Mouse (Mus musculus) MEL (cell line): ENCODE results near the gene Maco1. TPM values are rescaled to one million over a fixed set of nuclear protein-coding genes. Genes with fewer than 3 reads are reported as not detected.
A peak's percentile ranks its signal among the peaks of the same experiment; 100 is the strongest.

Source experiments
- DNase-seq: peaks from one replicate; pipeline ENCODE4 v3.0.0; 2011; ENCODE audit warnings: low read depth, low spot score
- H3K27ac ChIP-seq: 2 replicates; pipeline ENCODE4 v1.5.1; 2012; ENCODE audit warnings: low read depth, mild to moderate bottlenecking, control low read depth, low read length, moderate library complexity; ENCODE audit not compliant: control insufficient read depth
- H3K27me3 ChIP-seq, 2 experiments: fragments of 150-350 bp in 1 of 2; sonication (generic) in 1 of 2; 2 replicates each; pipeline ENCODE4 v1.6.1; 2012; ENCODE audit warnings: low read length in 2 of 2, mild to moderate bottlenecking in 2 of 2, improper control_type of control experiment in 1 of 2, moderate library complexity in 1 of 2; ENCODE audit not compliant: insufficient read depth in 2 of 2, control insufficient read depth in 1 of 2
- H3K36me3 ChIP-seq, 2 experiments: 2 replicates each; pipeline ENCODE4 v1.6.1; 2012 to 2014; ENCODE audit warnings: low read length in 2 of 2, improper control_type of control experiment in 1 of 2, inconsistent platforms in 1 of 2, mild to moderate bottlenecking in 1 of 2; ENCODE audit not compliant: insufficient read depth in 2 of 2, control insufficient read depth in 1 of 2
- H3K4me1 ChIP-seq, 2 experiments: fragments of 150-350 bp in 1 of 2; sonication (generic) in 1 of 2; 2 replicates each; pipeline ENCODE4 v1.6.1; 2012; ENCODE audit warnings: low read length in 2 of 2, improper control_type of control experiment in 1 of 2, mild to moderate bottlenecking in 1 of 2; ENCODE audit not compliant: insufficient read depth in 2 of 2, control insufficient read depth in 1 of 2
- H3K4me3 ChIP-seq, 2 experiments: fragments of 150-350 bp in 1 of 2; sonication (generic) in 1 of 2; 2 replicates each; pipeline ENCODE4 v1.5.1; 2012; ENCODE audit warnings: low read depth in 2 of 2, low read length in 2 of 2, mild to moderate bottlenecking in 2 of 2, moderate library complexity in 2 of 2, control low read depth in 1 of 2, improper control_type of control experiment in 1 of 2; ENCODE audit not compliant: control insufficient read depth in 1 of 2, insufficient read depth in 1 of 2
- H3K79me2 ChIP-seq: 2 replicates; pipeline ENCODE4 v1.6.1; 2012; ENCODE audit warnings: mild to moderate bottlenecking, low read length, moderate library complexity; ENCODE audit not compliant: control insufficient read depth, poor library complexity, insufficient read depth
- H3K9ac ChIP-seq: 2 replicates; pipeline ENCODE4 v1.6.1; 2012; ENCODE audit warnings: low read depth, mild to moderate bottlenecking, control low read depth, low read length, moderate library complexity; ENCODE audit not compliant: control insufficient read depth, poor library complexity, severe bottlenecking
- H3K9me3 ChIP-seq: fragments of 150-350 bp; sonication (generic); replicated peaks from 2 replicates; pipeline ENCODE4 v1.6.1; 2012; ENCODE audit warnings: mild to moderate bottlenecking, low read length, improper control_type of control experiment, moderate library complexity; ENCODE audit not compliant: insufficient read depth
- BHLHE40 ChIP-seq: IDR thresholded peaks from 2 replicates; pipeline ENCODE4 v1.6.1; 2012; ENCODE audit warnings: low read depth, mild to moderate bottlenecking, inconsistent platforms, low read length, improper control_type of control experiment, borderline replicate concordance
- HCFC1 ChIP-seq: IDR thresholded peaks from 2 replicates; pipeline ENCODE4 v1.6.1; 2012; ENCODE audit warnings: low read depth, mild to moderate bottlenecking, inconsistent platforms, low read length, improper control_type of control experiment, moderate library complexity
- JUND ChIP-seq: IDR thresholded peaks from 2 replicates; pipeline ENCODE4 v1.6.1; 2011; ENCODE audit warnings: low read depth, mild to moderate bottlenecking, improper control_type of control experiment, low read length
- KAT2A ChIP-seq: conservative IDR thresholded peaks from 2 replicates; pipeline ENCODE4 v1.6.1; 2012; ENCODE audit warnings: low read depth, low read length, improper control_type of control experiment, inconsistent platforms
- MAX ChIP-seq: IDR thresholded peaks from 2 replicates; pipeline ENCODE4 v1.6.1; 2011; ENCODE audit warnings: low read length, improper control_type of control experiment
- MAZ ChIP-seq: IDR thresholded peaks from 2 replicates; pipeline ENCODE4 v1.6.1; 2012; ENCODE audit warnings: low read depth, mild to moderate bottlenecking, inconsistent platforms, low read length, improper control_type of control experiment
- MXI1 ChIP-seq: IDR thresholded peaks from 2 replicates; pipeline ENCODE4 v1.6.1; 2011; ENCODE audit warnings: mild to moderate bottlenecking, low read depth, low read length, improper control_type of control experiment
- MYC ChIP-seq: IDR thresholded peaks from 2 replicates; pipeline ENCODE4 v1.6.1; 2011; ENCODE audit warnings: low read depth, mild to moderate bottlenecking, low read length, improper control_type of control experiment, moderate library complexity
- RAD21 ChIP-seq: IDR thresholded peaks from 2 replicates; pipeline ENCODE4 v1.6.1; 2011; ENCODE audit warnings: mild to moderate bottlenecking, low read depth, low read length, improper control_type of control experiment
- SIN3A ChIP-seq: IDR thresholded peaks from 2 replicates; pipeline ENCODE4 v1.6.1; 2012; ENCODE audit warnings: low read length, improper control_type of control experiment, inconsistent platforms
- TBP ChIP-seq: IDR thresholded peaks from 2 replicates; pipeline ENCODE4 v1.8.0; 2011; ENCODE audit warnings: low read depth, low read length, improper control_type of control experiment
- TCF12 ChIP-seq: IDR thresholded peaks from 2 replicates; pipeline ENCODE4 v1.6.1; 2014; ENCODE audit warnings: low read depth, mild to moderate bottlenecking, inconsistent platforms, low read length, improper control_type of control experiment, moderate library complexity
- UBTF ChIP-seq: IDR thresholded peaks from 2 replicates; pipeline ENCODE4 v1.6.1; 2012; ENCODE audit warnings: low read depth, mild to moderate bottlenecking, inconsistent platforms, low read length, improper control_type of control experiment, moderate library complexity, borderline replicate concordance; ENCODE audit not compliant: insufficient read depth
- USF1 ChIP-seq: IDR thresholded peaks from 2 replicates; pipeline ENCODE4 v1.6.1; 2014; ENCODE audit warnings: low read depth, mild to moderate bottlenecking, inconsistent platforms, low read length, improper control_type of control experiment, moderate library complexity
- USF2 ChIP-seq, 2 experiments: IDR thresholded peaks; 2 replicates each; pipeline ENCODE4 v1.6.1; 2011 to 2012; ENCODE audit warnings: improper control_type of control experiment in 2 of 2, low read length in 2 of 2, borderline replicate concordance in 1 of 2, inconsistent platforms in 1 of 2, low read depth in 1 of 2, mild to moderate bottlenecking in 1 of 2; ENCODE audit not compliant: insufficient read depth in 1 of 2
- ZNF384 ChIP-seq: IDR thresholded peaks from 2 replicates; pipeline ENCODE4 v1.6.1; 2012; ENCODE audit warnings: low read depth, mild to moderate bottlenecking, inconsistent platforms, low read length, improper control_type of control experiment
- polyA plus RNA-seq, 2 experiments: library from polyadenylated mRNA; stranded (reverse) in 1 of 2; unstranded in 1 of 2; fragments of >175 nt in 1 of 2; fragments of >200 nt in 1 of 2; gene quantifications; 2 replicates each; pipeline versions ENCODE4 v1.2.1 to v1.2.4; 2012; ENCODE audit warnings: low replicate concordance in 2 of 2, low read depth in 1 of 2; ENCODE audit not compliant: insufficient read length in 2 of 2, insufficient read depth in 1 of 2, missing spikeins in 1 of 2
- total RNA-seq: library from RNA; depleted of rRNA; stranded (reverse); fragments of 300-350 nt; gene quantifications from 2 replicates; pipeline ENCODE4 v1.2.3, GENCODE M21; 2012

Maco1 gene
- total and polyA plus RNA-seq, 3 experiments: 22.2 to 35.9 TPM; not detected in 1

GRCm38 (mm10) chr4:134797621-134798020 lies 55.5 kb downstream of the Maco1 start:
- Histone ChIP-seq H3K4me1 (peaks cover 0 to 4% of the 10 kb centered on the region in 2 experiments; a peak in 1 of 4 replicates), H3K9me3 (no peaks in the 10 kb centered on the region), H3K9ac (no peak overlapping the region), H3K4me3 (no peak overlapping the region)
- TF ChIP-seq KAT2A (no peak), JUND (no peak), TCF12 (no peak), ZNF384 (no peak), RAD21 (no peak), TBP (no peak), BHLHE40 (no peak), UBTF (no peak), MYC (no peak), USF2 (IDR thresholded peaks at IDR 0.05; ENCODE audit: borderline replicate concordance in 1 of 2, insufficient read depth in 1 of 2, low read depth in 1 of 2, low read length in 2 of 2) (no peak), SIN3A (no peak)
- TF ChIP-seq, all 39 proteins: peak for 0
- Histone ChIP-seq H3K27me3 (no peaks in the 10 kb centered on the region), H3K79me2 (no peaks in the 10 kb centered on the region), H3K36me3 (no peaks in the 10 kb centered on the region), H3K27ac (no peak overlapping the region)
- no peak for DNase-seq

- H3K9ac ChIP-seq: no peak overlapping the region
- H3K36me3 ChIP-seq: no peaks in the 10 kb centered on the region
- H3K79me2 ChIP-seq: no peaks in the 10 kb centered on the region
- peak; percentile 67 for DNase-seq
- no peak overlapping the region for H3K4me3 ChIP-seq
- H3K9me3 ChIP-seq: no peaks in the 10 kb centered on the region
- TF ChIP-seq MAZ (no peak), MAX (0 out of 2 replicates have a peak, but pooled peaks have one; percentile 29), HCFC1 (no peak), USF1 (peak; percentile 19; the same call in 1 of the 2 replicates), MXI1 (0 out of 2 replicates have a peak, but pooled peaks have one; percentile 51)
- TF ChIP-seq, all 39 proteins: peak for 3
- Histone ChIP-seq H3K27ac (no peak overlapping the region), H3K4me1 (peaks cover 0 to 4% of the 10 kb centered on the region in 2 experiments; a peak in 1 of 4 replicates), H3K27me3 (no peaks in the 10 kb centered on the region)
Measured at GRCm38 (mm10) chr4:134796581-134797361, 56.4 kb downstream of the Maco1 start.
